Mouse (Mus musculus): ENCODE measurements around the gene Prg4.
A peak's percentile ranks its signal among the peaks of the same experiment; 100 is the strongest.

The Prg4 gene

DNA sequence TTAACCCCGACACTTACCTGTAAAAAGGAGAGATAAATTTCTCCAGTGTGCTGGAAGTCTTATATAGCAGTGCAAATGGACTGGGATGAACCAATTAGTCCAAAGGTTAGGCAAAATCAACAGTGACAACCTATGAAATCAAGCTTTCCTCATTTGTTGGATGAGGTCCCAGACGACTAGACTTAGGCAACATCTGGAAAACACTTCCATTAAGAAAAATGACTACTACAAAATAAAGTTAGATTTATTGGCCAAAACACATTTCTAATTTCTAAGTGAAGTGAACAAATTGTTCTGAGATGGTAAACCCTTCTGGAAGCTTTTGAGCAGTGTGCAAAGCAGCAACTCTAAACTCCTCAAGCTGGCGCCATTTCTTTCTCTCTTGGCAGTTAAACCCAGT is at the start of gene Prg4:
Prg4 (minus strand) TSS at position 34 of the 400 bp plus-strand sequence.
- no peak for DNase-seq (ENCODE audit: low read depth, low spot score)

DNA sequence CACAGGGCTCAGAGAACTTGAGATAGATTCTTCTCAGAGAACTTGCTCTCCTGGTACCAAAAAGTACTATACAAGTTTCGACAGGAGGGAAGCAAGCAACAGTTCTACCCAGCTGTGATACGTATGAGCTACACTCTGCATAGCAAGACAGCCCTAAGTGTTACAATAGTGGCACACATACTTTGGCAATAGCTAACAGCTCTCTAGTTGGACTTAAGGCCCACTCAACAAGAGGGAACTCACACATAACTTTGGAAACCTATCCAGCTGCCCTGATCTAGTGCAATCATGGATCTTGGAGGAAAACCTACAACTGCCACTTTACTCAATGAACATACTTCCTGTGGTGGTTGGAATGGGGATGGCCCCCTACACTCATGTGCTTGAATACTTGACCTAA is 47.1 kb upstream of the Prg4 start:
- DNase-seq (ENCODE audit: low read depth, low spot score) = no peak

DNA sequence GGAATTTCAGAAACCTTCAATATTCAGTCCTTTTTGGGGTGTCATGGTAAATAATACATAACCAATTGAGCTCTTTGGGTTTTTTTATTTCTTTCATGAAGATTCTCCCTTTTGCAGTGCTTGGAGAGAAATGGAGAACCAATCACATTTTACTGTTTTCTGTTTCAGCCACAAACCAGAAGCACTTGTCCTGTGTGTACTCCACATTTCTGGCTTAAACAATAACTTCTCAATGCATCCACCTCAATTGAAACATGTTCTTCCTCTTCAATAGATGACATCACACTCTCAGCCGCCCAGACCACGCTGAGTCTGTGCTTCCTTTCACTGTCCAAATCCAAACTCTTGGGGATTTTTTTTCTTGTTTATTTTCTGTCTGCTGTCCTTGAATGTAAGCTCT is 39.8 kb upstream of the Prg4 start:
- no peak for DNase-seq (ENCODE audit: low read depth, low spot score)

DNA sequence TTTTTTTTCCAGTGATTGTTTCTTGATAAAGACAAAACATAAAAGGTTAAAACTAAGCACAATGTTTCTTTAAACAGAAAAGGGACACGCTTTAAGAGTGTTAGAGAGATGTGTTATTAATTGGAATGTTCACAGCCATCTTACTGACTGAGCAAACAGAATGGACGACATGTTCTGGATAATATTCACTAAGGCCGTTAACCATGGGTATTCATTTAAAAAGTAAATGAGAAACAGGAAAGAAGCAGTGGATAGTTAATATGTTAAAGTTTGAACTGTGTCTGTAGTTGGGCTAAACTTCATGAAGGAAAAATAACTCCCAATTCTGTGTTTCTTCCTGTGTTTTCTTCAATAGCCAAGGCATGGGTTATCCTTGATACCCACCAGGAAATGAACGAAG is 37.4 kb upstream of the Prg4 start:
- DNase-seq (ENCODE audit: low read depth, low spot score) = no peak

DNA sequence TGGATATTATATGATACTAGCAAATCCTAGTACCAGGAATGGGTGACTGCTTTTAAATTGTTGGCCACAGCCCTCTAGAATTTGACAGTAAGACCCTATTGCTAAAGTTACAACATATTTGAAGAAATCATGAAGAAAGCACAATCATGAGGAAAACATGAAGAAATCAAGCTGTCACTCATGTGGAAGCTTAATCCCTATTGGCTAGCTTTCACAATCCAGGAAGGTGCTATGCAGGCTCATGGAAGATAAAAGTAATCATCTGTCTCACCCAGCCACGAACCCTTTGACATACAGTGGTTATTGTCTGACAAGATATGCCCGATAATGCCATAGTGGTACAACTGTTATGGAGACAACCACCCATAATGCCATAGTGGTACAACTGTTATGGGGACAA is 32.2 kb upstream of the Prg4 start:
- no peak for DNase-seq (ENCODE audit: low read depth, low spot score)

DNA sequence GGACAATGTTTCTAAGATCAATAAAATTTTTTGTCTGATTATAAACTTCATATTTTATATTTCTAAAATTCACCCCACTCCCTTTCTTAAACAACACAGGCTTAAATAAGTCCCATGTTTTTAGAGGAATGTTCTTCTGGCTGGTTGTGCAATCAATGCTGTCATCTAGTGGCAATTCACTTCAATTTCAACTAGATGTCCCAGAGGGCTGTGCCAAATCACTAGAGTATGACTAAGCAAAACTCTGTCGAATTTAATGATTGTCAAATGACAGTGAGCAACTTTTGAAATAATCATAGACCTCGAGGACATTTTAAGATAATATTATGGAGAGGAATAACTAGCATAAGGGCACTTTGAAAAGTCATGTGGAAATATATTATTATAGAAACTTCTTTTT is 31.7 kb upstream of the Prg4 start:
- peak; percentile 47 for DNase-seq (ENCODE audit: low read depth, low spot score)

DNA sequence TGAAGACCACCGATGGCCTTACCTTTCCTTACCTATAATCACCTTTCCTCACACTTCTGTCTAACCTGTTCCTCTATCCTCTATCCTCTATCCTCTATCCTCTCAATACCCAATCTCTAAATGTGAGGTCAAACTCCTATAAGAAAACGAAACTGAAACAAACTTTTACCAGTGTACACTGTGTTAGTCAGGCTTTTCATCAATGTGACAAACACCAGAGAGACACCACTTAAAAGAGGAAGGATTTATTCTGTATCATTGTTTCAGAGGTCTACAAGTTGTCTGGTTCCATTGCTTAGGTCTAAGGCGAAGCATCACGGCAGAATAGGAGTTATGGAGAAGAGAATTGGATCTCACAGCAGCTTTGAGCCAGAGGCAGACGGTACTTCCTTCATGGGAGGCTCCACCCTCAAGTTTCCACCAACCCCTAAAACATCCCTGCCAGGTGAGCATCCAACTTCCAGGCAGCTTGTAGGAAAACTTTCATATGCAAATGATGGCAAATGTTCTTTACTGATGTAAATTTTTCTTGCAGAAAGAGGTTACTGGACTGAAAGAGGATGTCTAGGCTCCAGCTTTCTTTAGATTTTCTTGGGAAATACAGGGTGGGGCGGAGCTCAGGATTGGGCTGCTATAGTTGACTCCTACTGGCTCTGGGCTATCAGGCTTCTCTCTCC is 30.8 kb upstream of the Prg4 start:
- DNase-seq (ENCODE audit: low read depth, low spot score) = peak; percentile 23

DNA sequence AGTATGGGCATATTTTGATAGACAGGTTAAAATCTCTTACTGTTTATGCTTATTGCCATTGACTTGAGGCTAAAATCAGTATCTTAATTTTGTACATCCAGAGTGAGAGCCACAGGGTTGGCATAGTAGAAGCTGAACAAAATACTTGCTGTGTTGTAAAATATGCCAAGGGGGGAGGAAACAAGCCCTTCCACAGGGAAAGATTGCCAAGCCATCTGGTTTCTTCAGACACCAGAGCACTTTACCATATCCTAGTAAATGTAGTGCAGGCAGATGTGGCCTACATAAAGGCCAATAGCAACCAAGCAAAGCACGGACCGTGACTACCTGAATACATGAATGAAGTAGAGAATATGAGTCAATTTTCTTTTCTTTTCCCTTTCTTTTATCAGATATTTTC is 23.2 kb upstream of the Prg4 start:
- DNase-seq (ENCODE audit: low read depth, low spot score) = no peak

DNA sequence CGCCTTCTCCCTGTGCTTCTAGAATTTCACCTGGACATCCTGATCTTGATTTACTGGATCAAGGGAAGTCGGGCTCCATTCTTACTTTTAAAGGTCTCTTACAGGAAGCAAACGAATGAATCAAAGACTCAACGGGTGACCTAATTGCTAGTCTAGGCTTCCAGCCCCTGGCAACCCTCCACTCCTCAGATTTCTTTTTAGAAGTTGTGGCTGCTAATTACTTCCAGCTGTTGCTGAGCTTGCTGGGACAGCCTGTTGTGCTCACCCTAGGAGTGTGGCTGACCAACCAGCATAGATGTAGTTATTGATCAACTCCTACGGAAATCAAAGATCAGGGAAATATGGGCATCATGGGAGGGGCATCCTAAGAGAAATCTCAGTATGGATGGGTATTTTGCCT is 14.7 kb upstream of the Prg4 start:
- DNase-seq (ENCODE audit: low read depth, low spot score) = no peak

DNA sequence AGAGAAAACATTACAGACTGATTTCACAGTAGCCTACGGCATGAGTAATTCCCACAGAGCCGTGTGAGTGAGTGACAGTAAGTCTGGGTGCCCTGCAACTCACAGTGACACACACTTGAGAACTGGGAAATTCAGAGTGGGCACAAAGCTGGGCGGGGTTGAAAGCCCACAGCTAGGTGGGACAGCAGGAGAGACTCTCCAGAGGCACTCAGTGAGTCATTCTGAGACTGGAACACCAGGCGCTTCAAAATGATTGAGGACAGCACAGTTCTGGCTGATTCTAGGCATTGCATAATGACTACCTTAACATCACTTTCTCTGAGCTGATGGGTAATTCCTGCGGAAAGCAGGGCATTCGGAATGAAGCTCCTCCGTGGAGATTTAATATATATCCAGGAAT is 6.6 kb upstream of the Prg4 start:
- DNase-seq (ENCODE audit: low read depth, low spot score) = no peak

DNA sequence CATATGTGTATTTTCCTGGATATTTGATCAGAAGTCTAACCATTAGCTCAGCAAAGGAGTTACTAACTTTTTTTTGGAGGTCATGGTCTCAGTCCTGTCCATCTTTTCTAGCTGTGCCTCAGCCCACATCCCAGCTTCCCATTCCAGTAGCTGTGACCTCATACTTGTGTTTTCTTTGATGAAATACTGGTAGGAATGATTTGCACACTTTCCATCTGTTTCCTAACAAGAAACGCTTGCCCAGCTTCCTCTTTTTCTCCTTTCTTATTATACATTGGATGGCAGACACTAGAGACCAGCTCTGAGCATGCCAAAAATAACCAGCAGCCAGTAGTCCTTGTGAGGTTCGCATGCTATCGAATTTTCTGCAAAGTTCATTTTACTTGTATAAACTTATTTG is 4.0 kb upstream of the Prg4 start:
- no peak for DNase-seq (ENCODE audit: low read depth, low spot score)

DNA sequence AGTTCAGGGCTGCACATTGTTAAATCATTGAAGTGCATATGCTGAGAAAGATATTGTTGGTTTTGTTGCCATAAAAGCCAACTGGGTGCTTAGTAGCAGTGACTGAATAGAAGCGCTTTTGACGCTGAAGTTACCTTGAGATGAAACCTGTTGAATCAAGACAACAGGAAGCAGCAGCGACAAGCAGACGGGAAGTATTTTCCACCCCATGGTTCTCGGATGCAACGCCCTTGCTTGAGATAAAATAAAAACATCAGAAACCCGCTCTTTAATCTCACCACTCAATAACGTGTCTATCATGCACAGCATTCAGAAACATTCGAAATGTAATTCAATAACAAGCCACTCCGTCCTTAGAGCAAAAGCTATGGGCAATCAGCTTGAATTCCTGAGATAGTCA is 601 bp downstream of the Prg4 start:
- DNase-seq (ENCODE audit: low read depth, low spot score) = peak; percentile 69

DNA sequence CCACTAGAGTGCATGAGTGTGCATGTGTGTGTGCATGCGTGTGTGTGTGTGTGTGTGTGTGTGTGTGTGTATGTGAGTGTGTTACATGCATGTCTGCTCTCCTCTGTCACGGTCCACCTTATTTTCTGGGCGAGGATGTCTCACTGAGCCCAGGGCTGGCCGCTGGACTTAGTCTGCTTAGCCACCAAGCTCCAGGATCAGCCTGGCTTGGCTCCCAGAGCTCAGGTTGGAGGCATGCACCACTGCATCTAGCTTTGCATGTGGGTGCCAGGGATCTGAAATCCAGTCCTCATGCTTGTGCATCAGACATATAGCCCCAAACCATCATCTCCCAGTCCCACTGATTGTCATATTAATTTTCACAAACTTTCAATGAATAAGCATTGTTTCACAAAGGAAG is 2.3 kb downstream of the Prg4 start:
- DNase-seq (ENCODE audit: low read depth, low spot score) = no peak

DNA sequence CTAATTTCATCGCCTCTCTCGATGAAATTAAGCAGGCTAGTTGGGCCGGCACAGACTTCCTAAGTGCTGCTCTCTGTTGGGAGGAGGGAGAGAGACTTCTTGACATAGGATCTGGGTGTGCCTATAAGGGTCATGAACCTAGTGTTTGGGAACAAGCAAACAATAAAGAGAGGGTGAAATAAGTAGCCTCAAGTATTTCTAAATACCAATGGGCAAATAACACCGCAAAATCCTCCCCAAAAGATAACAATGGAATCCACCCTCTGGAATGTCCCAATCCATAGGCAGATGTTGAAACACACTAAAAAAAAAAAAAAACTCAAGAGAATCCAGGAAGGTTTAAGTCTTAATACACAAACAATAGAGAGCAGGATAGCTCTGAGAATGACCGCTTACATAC is 2.9 kb downstream of the Prg4 start:
- no peak for DNase-seq (ENCODE audit: low read depth, low spot score)

DNA sequence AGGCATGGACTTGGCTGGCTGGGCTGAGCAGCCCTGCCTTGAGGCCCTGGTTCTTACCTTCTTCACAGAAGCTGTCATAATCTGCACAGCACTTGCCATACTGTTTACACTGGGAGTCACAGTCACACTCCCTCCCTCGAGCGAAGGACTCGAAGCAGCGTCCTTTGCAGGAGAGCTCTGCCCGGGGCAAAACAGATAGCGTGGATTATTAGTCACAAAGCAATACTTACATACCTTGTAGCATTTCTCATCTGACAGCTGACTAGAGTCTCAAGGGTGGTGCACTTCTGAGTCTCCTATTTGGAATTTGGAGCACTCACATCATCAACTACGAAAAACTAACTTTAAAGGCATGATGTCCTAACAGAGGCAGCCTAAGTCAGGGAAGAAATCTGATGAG is 5.4 kb downstream of the Prg4 start:
- no peak for DNase-seq (ENCODE audit: low read depth, low spot score)

DNA sequence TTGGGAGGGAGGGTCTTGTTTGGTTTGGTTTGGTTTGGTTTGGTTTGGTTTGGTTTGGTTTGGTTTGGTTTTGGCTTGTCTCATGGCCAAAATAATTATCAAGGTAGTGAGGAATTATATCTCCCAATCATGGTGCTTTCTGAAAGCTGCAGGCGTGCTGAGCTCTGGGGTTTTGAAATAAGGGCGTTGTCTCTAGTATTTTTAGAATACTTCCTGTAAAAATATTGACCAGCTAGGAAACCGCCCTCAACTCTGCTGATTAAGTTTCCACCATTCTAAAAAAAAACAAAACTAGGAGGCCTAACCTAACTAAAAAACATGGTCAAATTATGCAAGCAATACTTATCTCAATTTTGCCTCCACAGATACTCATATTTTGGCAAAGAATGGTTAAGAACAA is 6.4 kb downstream of the Prg4 start:
- DNase-seq (ENCODE audit: low read depth, low spot score) = peak; percentile 17

DNA sequence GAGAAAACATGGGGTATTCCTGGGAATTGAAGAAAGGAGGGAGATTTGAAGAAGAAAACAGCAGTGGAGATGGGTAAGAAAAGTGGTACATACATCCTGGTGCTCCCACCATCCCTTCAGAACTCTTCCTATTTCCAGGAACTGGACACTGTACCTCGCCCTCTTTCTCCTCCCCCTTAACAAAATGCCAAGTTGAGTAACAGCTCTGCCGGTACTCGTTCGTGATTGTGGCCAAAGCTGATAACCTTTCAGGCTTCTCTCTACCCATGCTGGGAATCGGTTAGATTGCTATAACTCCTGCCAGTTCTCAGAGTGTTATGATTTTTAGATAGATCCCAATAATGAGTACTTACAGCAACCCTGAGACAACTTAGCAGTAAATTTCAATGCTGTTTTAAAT is 7.0 kb downstream of the Prg4 start:
- DNase-seq (ENCODE audit: low read depth, low spot score) = no peak

DNA sequence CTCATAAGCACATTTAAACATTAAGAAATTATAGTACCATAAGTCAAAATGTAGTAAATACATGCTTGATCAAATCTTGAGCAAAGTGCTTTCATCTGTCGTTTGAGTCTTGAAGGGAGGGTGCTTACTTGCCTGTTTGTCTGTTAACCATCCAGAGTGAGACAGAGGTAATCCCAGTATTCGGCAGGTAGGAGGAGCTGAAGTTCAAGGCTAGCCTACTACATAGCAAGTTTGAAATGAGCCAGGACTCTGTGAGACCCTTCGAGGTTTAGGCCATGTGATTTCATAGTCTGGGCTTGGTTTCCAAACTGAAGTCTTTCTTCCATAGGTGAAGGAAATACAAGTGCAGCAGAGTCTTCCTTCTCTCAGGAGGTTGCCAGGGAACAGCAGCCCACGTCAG is 24.2 kb downstream of the Prg4 start:
- DNase-seq (ENCODE audit: low read depth, low spot score) = peak; percentile 28

DNA sequence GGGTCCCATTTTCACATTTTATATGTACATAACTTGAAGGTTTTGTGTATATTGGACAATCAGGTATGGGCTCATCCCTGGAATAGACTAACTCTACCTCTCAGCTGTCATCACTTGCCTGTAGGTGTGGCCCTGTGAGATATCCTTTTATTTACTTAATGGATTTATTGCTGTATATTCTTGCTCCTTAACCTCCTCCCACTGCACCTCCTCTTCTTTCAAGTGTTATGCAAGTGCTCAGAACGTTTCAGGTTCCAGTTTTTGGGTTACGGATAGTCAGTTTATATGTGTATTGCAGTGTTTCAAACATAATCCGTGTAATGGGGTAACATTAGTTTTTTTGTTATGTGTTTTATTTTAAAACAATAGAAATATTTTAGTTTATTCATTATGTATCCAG is 27.3 kb downstream of the Prg4 start:
- no peak for DNase-seq (ENCODE audit: low read depth, low spot score)

DNA sequence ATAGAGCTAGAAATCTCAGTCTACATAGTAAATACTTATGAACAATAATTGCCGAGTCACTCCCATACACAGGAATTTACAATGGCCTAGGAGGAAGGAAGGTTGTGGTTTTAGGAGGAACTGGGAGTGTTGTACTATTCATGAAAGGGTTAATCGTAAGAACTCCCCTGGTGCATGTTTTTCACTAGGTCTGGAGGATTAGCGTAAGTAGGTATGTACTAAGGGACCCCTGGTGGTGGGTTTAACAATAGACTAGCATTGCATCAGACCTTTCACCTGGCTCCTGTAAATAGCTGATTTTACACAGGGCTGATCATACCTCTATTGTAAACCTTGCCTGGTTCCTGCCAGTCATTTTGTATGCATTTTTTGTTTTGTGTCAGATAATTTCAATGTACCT is 39.7 kb downstream of the Prg4 start:
- no peak for DNase-seq (ENCODE audit: low read depth, low spot score)

DNA sequence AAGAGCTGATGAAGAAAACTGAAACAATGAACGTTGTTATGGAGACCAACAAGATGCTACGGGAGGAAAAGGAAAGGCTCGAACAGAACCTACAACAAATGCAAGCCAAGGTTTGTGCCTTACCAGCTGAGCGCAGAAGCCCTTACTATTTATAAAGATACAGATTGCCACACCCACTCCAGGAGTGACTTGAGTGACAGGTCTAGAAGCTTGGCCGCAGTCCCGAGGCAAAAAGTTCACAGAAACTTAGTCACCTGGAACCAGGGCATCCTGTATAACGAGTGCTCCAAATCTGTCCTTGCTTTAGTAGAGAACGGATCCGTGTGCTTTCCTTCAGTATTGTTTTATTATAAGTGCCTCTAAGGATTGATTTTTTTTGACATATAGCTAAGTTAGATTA is 40.3 kb downstream of the Prg4 start:
- no peak for DNase-seq (ENCODE audit: low read depth, low spot score)

DNA sequence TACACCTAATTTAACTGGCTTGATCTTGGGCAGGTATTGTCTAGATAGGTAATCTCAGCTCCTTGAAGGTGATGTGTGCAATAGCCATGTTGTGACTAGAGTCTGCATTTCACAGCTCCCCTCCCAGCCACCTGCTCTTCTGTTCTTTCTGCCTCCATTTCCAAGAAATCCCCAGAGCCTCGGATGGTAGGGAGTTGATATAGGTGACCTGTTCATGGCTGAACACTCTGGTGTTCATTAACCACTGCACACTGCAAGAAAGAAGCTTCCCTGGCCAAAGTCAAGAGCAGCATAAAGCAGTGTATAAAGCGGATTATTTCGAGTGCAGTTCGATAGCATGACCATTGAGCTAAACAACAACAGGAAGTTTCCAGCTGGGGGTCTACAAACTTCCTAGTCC is 47.5 kb downstream of the Prg4 start:
- DNase-seq (ENCODE audit: low read depth, low spot score) = no peak

DNA sequence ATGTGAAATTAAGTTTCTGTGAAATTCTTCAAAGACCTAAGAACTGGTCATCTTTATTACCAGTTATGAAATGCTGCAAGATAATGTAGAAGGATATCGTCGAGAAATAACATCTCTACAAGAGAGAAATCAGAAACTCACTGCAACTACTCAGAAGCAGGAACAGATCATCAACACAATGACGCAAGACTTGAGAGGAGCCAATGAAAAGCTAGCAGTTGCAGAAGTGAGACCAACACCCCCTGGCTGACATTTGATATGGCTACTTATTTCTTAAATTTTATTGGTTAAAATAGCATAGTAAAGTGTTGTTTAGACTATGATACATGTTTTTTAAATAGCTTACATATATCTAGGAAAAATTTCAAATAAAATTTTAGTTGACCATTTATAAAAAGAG is 50.0 kb downstream of the Prg4 start:
- DNase-seq (ENCODE audit: low read depth, low spot score) = no peak

DNA sequence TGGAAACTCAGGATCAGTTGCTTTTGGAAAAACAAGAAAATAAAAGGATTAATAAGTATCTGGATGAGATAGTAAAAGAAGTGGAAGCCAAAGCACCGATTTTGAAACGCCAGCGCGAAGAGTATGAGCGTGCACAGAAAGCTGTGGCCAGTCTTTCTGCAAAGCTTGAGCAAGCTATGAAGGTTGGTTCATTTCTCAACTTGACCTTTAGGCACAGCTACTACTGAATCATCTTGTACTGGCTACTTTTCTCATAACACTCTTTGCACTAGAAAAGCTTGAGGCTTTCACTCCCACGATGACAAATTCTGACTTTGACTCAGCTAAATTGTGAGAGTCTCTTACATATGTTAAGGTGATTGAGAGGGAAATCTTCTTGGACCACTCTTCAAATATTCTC is 56.0 kb downstream of the Prg4 start:
- no peak for DNase-seq (ENCODE audit: low read depth, low spot score)

Measured in CD4-positive, CD25-positive, alpha-beta regulatory T cell, adult 2 months (primary cell).